Mouse (Mus musculus) stomach, postnatal 0 days (tissue): ENCODE measurements around the gene Kif22. TPM values are rescaled to one million over a fixed set of nuclear protein-coding genes. Genes with fewer than 3 reads are reported as not detected.

Experiments used
- ATAC-seq: fragments of 200-750 bp; cut with Nextera tagmentation; 2 replicates; pipeline ENCODE4 v1.8.0; 2017; ENCODE audit not compliant: low FRiP score, low TSS enrichment
- DNase-seq: peaks from one replicate; pipeline ENCODE4 v3.0.0-alpha.2; 2016; ENCODE audit warnings: low spot score
- H3K27ac ChIP-seq: fragments of 300-500 bp; sonication (generic); replicated peaks from 2 replicates; pipeline ENCODE4 v1.5.1; 2014; ENCODE audit warnings: mild to moderate bottlenecking, control low read depth
- H3K27me3 ChIP-seq: fragments of 300-500 bp; sonication (generic); 2 replicates; pipeline ENCODE4 v1.6.1; 2014; ENCODE audit warnings: low read length; ENCODE audit not compliant: control insufficient read depth, insufficient read depth
- H3K36me3 ChIP-seq: fragments of 300-500 bp; sonication (generic); 2 replicates; pipeline ENCODE4 v1.6.1; 2014; ENCODE audit warnings: low read length, mixed read lengths; ENCODE audit not compliant: control insufficient read depth, insufficient read depth
- H3K4me1 ChIP-seq: fragments of 300-500 bp; sonication (generic); replicated peaks from 2 replicates; pipeline ENCODE4 v1.6.1; 2014; ENCODE audit warnings: antibody characterized with exemption; ENCODE audit not compliant: control insufficient read depth, insufficient read depth
- H3K4me2 ChIP-seq: fragments of 300-500 bp; sonication (generic); replicated peaks from 2 replicates; pipeline ENCODE4 v1.6.1; 2014; ENCODE audit warnings: low read depth, mild to moderate bottlenecking, control low read depth, moderate library complexity
- H3K4me3 ChIP-seq: fragments of 300-500 bp; sonication (generic); 2 replicates; pipeline ENCODE4 v1.5.1; 2014; ENCODE audit warnings: low read depth, low read length, control low read depth
- H3K9ac ChIP-seq: fragments of 300-500 bp; sonication (generic); 2 replicates; pipeline ENCODE4 v1.6.1; 2014; ENCODE audit warnings: mild to moderate bottlenecking, low read length, control low read depth, mixed read lengths
- H3K9me3 ChIP-seq: fragments of 300-500 bp; sonication (generic); 2 replicates; pipeline ENCODE4 v1.6.1; 2016; ENCODE audit warnings: low read length; ENCODE audit not compliant: control insufficient read depth
- CTCF ChIP-seq: IDR thresholded peaks from 2 replicates; pipeline ENCODE4 v1.5.1; 2016; ENCODE audit warnings: antibody characterized with exemption, low read depth, mild to moderate bottlenecking, moderate library complexity
- EP300 ChIP-seq: optimal IDR thresholded peaks from 2 replicates; pipeline ENCODE3; 2016; ENCODE audit warnings: antibody characterized with exemption
- WGBS: fragments of 180-500 bp; shearing (Covaris S2); extraction: QIAGEN DNeasy Blood & Tissue Kit; methylation state at CpG from one replicate; pipeline ENCODE4 v1.1.7; 2014; 5-methylcytosine and 5-hydroxymethylcytosine counted together
- polyA plus RNA-seq: library from polyadenylated mRNA; unstranded; fragments of >200 nt; fragmentation: Nextera tagmentation; extraction: Ambion mirVana; gene quantifications from 2 replicates; pipeline ENCODE4 v1.2.1, GENCODE M21; 2015

The Kif22 gene
- polyA plus RNA-seq, 1 experiment from 2014 or later = 24.4 TPM

GRCm38 (mm10) chr7:127084794-127085193 is 42.5 kb upstream of the Kif22 start:
- no peak overlapping the region for H3K4me2 ChIP-seq

GRCm38 (mm10) chr7:127083689-127084088 is 41.4 kb upstream of the Kif22 start:
- Histone ChIP-seq H3K4me2 (no peak overlapping the region), H3K9me3 (no peaks in the 10 kb centered on the region), H3K36me3 (no peaks in the 10 kb centered on the region), H3K27me3 (no peaks in the 10 kb centered on the region), H3K4me3 (no peak overlapping the region), H3K4me1 (no peaks in the 10 kb centered on the region), H3K27ac (no peak overlapping the region), H3K9ac (no peak overlapping the region)
- DNase-seq = no peak
- WGBS = 58% methylated on average over 4 of the region's 4 CpGs
- ATAC-seq = no peak
- TF ChIP-seq EP300 = no peak
- TF ChIP-seq CTCF = no peak

More at GRCm38 (mm10) chr7:127084794-127085193, 42.5 kb upstream of the Kif22 start:
- 71% methylated on average over 2 of the region's 2 CpGs for whole genome bisulfite sequencing
- Histone ChIP-seq H3K9ac (no peak overlapping the region), H3K4me1 (no peaks in the 10 kb centered on the region), H3K4me3 (no peak overlapping the region), H3K9me3 (no peaks in the 10 kb centered on the region), H3K27ac (no peak overlapping the region), H3K36me3 (no peaks in the 10 kb centered on the region), H3K27me3 (no peaks in the 10 kb centered on the region)
- no peak for TF ChIP-seq CTCF
- DNase-seq (no peak), ATAC-seq (0 out of 2 replicates have a peak, but pooled peaks have one; percentile 61)

- no peak overlapping the region for H3K4me2 ChIP-seq
- H3K27me3 ChIP-seq = no peaks in the 10 kb centered on the region
- no peaks in the 10 kb centered on the region for H3K9me3 ChIP-seq
- ATAC-seq (no peak), DNase-seq (no peak)
- no peaks in the 10 kb centered on the region for H3K4me1 ChIP-seq
- H3K9ac ChIP-seq = no peak overlapping the region
- no peak overlapping the region for H3K27ac ChIP-seq
- no peak overlapping the region for H3K4me3 ChIP-seq
- H3K36me3 ChIP-seq = no peaks in the 10 kb centered on the region
- WGBS = 57% methylated on average over 2 of the region's 2 CpGs
- TF ChIP-seq CTCF = no peak
- no peak for TF ChIP-seq EP300
Observed at GRCm38 (mm10) chr7:127082995-127083394, 40.7 kb upstream of the Kif22 start.

GRCm38 (mm10) chr7:127082271-127082670 is 40.0 kb upstream of the Kif22 start:
- no peak overlapping the region for H3K4me2 ChIP-seq
- no peaks in the 10 kb centered on the region for H3K4me1 ChIP-seq
- H3K9me3 ChIP-seq = no peaks in the 10 kb centered on the region
- no peak overlapping the region for H3K27ac ChIP-seq
- TF ChIP-seq EP300 = no peak
- TF ChIP-seq CTCF = no peak
- 82% methylated on average over 8 of the region's 8 CpGs for WGBS
- no peak for ATAC-seq
- H3K36me3 ChIP-seq = no peaks in the 10 kb centered on the region
- no peak for DNase-seq
- no peaks in the 10 kb centered on the region for H3K27me3 ChIP-seq
- H3K4me3 ChIP-seq = no peak overlapping the region
- H3K9ac ChIP-seq = no peak overlapping the region

GRCm38 (mm10) chr7:127080045-127080444 is 37.8 kb upstream of the Kif22 start:
- DNase-seq (no peak), ATAC-seq (no peak)
- no peak for TF ChIP-seq EP300
- TF ChIP-seq CTCF = no peak

GRCm38 (mm10) chr7:127077692-127078091 is 35.4 kb upstream of the Kif22 start:
- H3K4me3 ChIP-seq = no peak overlapping the region
- 76% methylated on average over 3 of the region's 3 CpGs for WGBS
- H3K4me1 ChIP-seq = no peaks in the 10 kb centered on the region
- H3K4me2 ChIP-seq = no peak overlapping the region
- H3K9me3 ChIP-seq = no peaks in the 10 kb centered on the region
- no peak for TF ChIP-seq EP300
- peak; percentile 36; the same call in 1 of the 2 replicates for TF ChIP-seq CTCF
- no peak overlapping the region for H3K27ac ChIP-seq
- ATAC-seq (no peak), DNase-seq (no peak)
- H3K36me3 ChIP-seq = no peaks in the 10 kb centered on the region
- H3K27me3 ChIP-seq = no peaks in the 10 kb centered on the region
- no peak overlapping the region for H3K9ac ChIP-seq

More at GRCm38 (mm10) chr7:127080045-127080444, 37.8 kb upstream of the Kif22 start:
- WGBS = 62% methylated on average over 3 of the region's 3 CpGs
- H3K4me2 ChIP-seq = no peak overlapping the region
- H3K4me3 ChIP-seq = no peak overlapping the region
- H3K9me3 ChIP-seq = no peaks in the 10 kb centered on the region
- no peak overlapping the region for H3K9ac ChIP-seq
- no peaks in the 10 kb centered on the region for H3K36me3 ChIP-seq
- H3K27ac ChIP-seq = no peak overlapping the region
- H3K4me1 ChIP-seq = no peaks in the 10 kb centered on the region
- no peaks in the 10 kb centered on the region for H3K27me3 ChIP-seq
